Mouse (Mus musculus) adrenal gland, postnatal 10 days (tissue): Measurements from ENCODE around the gene H2-Ab1. TPM values are rescaled to one million over a fixed set of nuclear protein-coding genes. Genes with fewer than 3 reads are reported as not detected.

Experiments
- DNase-seq: peaks from one replicate; pipeline ENCODE4 v3.0.0; 2021; ENCODE audit warnings: mixed read lengths
- total RNA-seq, 2 experiments: library from RNA; stranded (reverse); gene quantifications; 2 replicates each; pipeline ENCODE4 v1.2.3; 2021

The H2-Ab1 gene
- total RNA-seq, 2 experiments from 2014 or later = 27.9 to 36.1 TPM

DNA sequence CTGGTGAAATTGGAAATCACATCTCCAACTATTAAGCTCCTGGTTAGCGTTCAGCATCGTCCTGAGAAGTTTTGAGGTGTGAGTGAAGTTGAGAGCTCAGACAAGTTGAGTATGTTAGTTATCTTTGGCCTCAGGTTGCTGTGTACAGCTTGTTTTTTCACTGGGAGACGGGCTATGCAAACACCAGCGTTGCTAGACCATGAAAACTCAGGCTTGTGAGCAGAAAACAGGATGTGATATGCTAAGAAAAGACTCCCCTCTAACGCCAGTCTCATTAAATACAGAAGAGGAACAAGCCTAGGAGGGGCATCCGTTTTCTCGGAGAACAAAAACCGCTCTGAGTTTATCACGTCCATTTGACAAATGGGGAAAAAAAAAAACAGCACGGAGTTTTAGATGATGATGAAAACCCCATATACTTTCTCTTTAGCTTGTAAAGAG, 17.9 kb upstream of the H2-Ab1 start:
- no peak for DNase-seq

DNA sequence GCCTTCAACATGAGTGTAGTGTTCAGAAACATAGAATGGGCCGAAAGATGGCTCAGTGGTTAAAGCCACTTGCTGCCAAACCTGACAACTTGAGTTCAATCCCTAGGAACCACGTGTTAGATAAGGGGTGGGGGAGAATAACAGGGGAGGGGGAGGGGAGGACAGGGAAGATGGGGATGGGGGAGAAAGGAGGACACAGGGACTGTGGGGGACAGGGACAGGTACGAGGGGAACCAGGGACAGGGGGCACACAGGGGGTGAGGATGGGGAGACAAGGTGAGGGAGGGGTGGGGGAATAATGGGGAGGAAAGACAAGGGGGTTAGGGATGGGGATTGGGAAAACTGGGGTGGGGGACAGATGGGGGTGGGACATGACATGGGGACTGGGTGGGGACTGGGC, 17.1 kb upstream of the H2-Ab1 start:
- no peak for DNase-seq

DNA sequence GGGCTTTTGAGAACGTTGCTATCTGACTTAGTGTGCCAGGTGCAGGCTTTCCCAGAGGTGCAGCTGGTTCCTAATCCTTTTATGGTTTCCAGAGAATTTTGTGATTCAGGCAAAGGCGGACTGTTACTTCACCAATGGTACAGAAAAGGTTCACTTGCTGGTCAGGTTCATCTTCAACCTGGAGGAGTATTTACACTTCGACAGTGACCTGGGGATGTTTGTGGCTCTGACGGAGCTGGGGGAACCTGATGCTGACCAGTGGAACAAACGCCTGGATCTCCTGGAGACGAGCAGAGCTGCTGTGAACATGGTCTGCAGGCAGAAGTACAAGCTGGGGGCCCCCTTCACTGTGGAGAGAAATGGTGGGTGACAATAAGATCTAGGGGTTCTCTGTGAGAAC, 16.6 kb upstream of the H2-Ab1 start:
- DNase-seq = no peak

DNA sequence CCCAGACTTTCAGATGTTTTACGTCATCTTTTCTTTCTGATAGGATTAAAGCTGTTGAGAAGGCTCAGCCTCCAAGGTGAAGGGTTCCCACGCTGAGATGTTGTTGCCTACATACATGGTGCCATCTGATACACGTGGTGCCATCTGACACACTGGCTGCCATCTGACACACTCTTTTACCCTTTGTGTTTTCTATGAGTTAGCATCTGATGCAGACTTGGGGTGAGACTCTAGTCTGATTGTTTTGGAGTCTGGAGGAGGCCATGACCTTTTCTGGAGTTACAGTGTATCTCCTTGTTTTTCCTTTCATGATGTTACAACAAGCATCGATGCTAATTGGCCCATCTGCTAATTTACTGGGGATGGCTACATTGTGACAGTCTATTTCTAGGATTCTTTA, 12.8 kb upstream of the H2-Ab1 start:
- no peak for DNase-seq

DNA sequence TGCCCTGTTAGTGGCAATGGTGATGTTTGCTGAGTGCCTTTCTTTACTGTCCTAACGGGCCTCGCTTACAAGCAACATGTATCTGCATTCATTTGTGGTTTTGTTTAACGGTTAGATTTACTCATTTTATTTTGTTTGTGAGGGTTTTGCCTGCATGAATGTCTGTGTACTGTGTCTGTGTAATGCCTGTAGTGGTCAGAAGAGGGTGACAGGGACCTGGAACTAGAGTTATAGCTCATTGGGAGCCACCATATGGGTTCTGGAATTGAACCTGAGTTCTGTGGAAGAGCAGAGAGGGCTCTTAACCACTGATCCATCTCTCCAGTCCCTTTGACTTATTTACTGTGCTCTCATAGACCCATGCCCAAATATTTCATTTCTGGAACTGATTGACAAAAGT, 10.4 kb upstream of the H2-Ab1 start:
- DNase-seq = no peak

DNA sequence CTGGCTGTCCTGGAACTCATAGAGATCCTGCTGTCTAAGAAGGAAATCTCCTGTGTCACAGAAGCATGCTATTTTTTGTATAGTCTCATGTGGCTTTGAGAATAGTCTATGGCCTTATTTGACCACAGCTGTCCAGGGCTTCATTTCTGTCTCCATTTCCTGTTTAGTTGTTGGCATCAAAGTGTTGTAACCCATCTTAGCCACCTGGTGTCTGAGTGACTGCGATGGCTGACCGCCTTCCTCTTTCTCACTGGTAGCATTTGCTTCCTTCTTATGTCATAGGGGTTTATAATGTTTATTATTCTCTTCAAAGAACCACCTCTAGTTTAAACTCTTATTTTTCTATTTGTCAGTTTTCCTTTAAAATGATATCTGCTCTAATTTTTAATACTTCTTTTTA, 8.7 kb upstream of the H2-Ab1 start:
- DNase-seq = no peak

DNA sequence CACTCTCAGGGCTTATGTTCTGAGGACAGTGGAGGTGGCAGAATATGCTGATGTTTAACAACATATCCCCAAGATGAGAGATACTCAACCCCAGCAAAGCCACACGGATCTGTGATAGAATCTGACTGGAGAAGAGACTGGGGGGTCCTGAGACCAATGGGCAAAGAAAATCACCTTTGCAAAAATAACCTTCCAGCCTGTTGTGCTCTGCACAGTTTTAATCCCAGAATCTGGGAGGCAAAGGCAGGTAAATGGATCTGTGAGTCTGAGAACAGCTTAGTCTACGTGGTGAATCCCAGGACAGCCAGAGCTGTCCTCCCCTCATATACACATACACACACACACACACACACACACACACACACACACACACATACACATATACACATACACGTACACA, 8.1 kb upstream of the H2-Ab1 start:
- DNase-seq = no peak

DNA sequence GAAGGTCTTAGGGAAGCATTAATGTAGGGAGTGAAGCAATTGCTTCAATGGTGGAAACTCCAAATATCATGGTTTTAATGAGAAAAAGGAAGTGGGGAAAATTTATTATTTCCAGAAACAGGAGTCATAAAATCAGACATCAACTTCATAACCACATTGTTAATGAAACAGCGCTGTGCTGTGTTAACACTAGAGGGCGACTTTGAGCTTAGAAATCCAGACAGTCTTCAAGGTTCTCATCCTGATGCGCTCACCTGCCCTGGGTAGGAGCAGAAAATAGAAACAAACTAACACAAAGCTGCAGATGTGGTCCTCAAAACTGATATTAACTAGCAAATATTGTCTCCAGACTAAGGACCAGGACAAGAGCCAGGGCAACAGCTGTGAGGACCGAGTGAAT, 7.6 kb upstream of the H2-Ab1 start:
- peak; percentile 45 for DNase-seq

DNA sequence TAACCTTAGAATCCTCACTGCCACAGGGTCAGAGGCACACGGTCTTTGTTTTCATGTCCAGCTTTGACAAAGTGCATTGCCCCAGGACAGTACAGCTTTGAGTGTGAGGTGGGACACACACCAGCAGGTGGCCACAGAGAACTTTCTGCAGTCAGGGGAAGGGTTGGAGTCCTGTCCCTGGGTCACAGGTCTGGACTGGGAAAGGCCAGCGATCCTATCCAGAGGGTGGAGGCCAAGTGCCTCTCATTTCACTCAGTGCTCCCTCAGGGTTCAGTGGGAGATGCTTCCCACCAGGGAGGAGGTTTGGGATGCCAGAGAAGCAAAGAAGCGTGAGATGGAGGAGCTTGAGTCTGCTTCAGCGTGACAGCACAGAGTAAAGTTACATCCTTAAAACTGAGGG, 5.8 kb upstream of the H2-Ab1 start:
- DNase-seq = no peak

DNA sequence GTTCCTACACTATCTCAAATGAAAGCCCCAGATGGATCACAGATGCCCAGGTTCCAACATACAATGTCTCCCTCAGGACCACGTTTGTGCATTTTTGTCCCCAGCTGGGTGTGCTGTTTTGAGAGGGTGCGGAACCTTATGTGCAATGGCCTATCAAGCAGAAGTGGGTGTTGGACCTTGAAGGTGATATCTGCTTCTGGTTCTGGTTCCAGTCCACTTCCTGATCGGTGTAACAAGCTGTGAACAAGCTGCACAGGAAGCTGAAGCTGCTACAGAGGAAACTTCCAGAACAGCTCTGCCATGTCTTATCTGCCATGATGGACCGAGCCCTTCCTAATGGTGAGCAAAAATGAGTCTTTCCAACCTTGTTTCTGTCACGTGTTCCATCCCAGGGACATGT, 988 bp upstream of the H2-Ab1 start:
- DNase-seq = no peak

DNA sequence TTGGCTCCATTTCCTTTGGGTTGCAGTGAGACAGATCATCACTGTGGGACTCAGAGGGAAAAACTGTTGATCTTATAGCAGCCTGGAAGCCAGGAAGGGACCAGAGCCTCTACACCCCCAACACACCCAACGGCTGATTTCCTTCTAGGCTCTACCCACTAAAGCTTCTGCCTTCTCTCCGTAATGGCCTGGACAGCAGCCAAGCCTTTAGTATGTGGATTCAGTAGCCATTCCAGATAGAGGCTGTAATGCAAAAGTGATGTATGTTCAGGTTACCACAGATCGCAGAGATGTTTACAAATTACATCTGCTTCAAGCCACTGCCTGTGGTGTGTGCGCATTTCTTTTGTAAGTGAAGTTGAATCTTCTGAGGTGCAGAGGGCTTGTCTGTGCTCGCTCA, 3.1 kb downstream of the H2-Ab1 start:
- DNase-seq = no peak

DNA sequence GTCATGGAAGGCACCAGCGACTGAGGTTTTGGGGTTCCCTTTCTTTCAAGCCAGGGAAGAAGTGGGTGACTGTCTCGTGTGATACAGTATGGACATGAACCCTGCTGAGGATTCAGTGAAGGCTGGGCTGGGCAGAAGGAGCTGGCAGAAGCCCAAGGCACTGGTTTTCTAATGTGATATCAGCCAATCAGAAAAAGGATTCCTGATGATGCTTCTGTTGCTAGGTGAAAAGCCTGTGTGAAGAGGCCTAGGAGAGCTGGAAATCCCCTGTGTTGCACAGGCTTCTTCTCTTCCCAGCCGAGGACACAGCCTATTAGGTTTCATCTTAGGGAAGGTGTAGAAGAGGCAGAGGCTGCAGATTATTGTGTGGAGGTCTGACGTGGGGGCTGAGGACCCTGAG, 4.0 kb downstream of the H2-Ab1 start:
- peak; percentile 72 for DNase-seq

DNA sequence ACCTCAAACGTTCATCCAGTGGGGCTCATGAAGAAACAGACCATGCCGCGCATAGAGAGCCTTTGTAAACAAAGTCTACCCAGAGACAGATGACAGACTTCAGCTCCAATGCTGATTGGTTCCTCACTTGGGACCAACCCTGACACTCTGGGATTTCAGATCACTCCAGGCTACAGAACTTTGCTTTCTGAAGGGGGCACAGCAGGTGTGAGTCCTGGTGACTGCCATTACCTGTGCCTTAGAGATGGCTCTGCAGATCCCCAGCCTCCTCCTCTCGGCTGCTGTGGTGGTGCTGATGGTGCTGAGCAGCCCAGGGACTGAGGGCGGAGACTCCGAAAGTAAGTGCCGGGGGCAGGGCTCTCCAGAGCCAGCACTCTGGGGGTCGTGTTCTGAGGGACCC, 5.6 kb downstream of the H2-Ab1 start:
- DNase-seq = peak; percentile 79

DNA sequence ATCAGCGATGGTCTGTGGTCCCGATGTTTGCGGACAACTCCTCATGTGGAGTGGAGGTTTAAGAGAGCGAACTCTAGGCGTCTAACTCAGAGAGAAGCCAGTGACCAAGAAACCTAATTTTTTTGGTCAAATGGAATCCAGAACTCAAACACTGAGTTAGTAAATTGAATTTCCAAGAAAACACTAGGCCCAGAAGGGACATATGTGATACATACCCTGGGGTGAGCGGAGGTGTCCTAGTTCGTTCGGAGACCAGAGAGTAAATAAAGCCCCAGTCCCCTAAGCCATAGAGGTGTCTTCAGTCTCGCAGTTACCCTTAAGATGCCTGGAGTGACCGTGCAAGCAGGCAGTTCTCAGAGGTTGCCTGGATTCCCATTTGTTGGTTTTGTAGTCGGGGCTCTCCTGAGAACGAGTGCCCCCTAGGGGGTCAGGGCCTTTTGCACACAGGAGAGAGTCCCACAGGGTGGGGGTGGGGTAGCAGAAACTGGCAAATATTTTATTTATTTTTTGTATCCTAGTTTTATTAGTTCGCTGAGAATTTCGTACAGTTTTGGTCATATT, 6.4 kb downstream of the H2-Ab1 start:
- DNase-seq = no peak

DNA sequence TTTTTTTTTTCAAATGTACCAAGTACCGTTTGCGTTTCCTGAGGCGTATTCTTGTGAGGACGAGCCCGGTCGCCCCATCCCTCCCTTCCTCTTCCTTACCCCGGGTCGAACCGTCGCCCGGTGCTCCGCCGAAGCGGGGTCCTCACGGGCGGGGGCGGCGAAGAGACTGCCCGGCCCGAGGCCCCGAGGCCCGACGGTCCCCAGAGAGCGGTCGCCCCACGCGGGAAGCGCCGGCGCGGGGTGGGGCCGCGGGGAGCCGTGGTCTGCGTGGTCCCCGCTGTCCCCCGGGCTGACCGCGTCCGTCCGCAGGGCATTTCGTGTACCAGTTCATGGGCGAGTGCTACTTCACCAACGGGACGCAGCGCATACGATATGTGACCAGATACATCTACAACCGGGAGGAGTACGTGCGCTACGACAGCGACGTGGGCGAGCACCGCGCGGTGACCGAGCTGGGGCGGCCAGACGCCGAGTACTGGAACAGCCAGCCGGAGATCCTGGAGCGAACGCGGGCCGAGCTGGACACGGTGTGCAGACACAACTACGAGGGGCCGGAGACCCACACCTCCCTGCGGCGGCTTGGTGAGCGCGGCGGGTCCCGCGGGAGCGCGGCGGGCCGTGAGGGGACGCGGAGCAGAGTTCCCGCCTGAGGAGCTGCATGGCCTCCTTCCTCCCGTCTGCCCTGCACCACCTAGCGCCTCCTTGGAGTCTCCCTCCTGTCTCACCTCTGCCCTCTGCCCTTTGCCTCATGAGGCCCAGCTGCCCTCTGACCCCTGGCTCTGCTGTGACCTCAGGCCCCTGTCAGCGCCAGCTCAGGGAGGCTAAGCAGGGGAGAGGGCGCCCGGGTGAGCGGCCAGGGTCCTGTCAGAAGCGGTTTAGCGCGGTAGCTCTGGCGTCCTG, 7.2 kb downstream of the H2-Ab1 start:
- DNase-seq = peak; percentile 23

DNA sequence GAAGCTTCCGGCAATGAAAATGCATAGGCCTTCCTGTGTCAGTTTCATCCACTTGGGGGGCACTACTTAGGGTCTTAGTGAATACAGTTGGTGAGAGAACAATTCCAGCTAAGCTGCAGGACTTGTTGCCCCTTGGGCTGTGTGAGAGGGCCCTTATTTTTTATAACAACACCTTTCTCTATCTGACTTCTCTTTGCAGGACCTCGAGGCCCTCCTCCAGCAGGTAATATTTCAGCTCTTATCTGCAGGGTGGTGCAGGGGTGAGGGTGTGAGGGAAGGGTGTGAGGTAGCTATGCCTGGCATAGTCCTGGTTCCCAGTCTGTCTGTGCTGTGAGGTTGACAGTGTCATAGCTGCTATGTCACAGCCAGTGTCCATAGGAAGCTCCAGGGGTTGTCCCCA, 10.8 kb downstream of the H2-Ab1 start:
- no peak for DNase-seq

DNA sequence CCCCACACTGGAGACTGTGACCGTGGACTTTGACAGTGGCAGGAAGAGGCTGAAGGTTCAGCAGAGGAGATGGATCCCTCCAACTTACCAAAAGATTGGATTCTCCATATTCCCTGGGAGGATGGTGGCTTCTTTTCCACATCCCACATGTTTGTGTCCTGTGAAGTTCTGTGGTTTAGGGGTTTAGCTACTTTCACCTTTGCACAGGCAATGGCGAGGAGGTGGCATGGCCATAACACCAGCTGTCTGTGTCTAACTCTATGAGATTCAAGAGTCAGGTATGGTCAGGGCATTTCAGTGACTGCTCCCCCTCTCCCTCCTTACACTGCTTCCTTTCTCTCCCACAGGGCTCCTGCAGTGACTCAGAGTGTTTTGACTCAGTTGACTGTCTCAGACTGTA, 11.3 kb downstream of the H2-Ab1 start:
- no peak for DNase-seq

DNA sequence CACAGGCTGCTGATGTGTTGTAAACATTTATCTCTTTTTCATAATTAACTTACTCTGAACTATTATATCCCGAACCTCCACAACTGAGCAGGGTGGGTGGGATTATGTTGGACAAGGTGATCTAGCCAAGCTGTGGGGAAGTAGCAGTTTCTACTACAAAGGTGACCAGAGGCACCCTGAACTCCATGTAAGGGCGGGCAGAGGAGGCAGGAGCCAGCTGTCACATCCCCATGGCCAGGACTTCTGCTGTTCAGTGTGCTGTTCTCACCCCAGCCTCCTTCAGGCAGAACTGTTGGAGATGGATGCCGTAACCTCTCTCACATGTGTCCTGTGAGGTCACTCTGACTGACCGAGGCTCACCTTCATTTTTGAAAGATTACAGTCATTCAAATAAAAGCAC, 12.3 kb downstream of the H2-Ab1 start:
- no peak for DNase-seq

DNA sequence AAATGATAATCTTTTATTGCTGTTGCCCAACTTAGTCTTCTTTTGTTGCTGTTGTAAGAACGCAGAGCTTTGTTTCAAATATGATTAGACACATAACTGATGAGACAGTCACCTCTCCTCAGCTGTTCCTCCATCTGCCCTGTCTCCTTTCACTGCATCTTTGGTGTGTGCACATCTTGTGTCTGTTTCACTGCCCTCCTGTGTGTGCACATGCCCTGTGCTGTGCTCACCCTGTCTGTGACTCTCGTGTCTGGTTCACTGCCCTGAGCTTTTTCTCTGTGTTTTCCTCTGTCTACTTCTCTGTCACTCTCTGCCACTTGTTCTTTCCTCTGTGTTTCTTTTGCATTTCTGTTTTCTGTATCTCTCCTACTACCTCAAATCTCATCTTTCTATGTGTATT, 12.7 kb downstream of the H2-Ab1 start:
- DNase-seq = no peak

DNA sequence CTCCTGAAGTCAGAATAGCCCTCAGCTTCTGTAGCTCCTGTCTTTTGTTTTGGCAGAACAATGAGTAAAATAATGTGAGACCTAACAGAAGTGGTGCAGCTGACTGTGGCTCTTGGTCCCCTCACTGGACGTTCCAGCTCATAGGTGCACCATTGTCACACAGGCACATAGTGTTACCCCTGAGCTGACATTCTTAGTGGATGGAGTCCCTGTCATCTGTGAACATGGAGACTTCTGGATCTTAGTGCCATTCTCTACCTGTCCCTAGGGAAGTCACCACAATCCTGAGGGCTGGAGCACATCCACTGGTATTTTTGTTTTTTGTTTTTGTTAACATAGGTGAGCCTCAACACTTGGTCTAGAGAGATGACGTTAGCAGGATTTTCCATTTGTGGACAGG, 13.5 kb downstream of the H2-Ab1 start:
- DNase-seq = no peak

DNA sequence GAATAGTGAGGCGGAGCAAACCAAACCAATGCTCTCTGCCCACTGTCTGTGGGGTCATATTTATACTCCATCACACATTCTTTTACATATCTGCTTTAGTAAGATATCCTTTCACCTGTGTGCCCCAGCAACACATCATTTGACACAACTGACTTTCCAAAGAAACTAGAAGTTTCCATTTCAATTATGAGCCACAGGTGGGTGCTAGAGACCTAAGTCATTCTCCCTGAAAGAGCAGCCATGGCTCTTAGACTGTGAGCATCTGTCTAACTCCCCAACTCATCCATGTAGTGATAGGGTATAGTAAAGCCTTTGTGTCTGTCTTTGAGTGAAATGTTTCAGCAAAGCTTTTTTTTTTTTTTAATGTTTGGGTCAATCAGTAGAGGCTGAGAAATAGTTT, 14.6 kb downstream of the H2-Ab1 start:
- no peak for DNase-seq

DNA sequence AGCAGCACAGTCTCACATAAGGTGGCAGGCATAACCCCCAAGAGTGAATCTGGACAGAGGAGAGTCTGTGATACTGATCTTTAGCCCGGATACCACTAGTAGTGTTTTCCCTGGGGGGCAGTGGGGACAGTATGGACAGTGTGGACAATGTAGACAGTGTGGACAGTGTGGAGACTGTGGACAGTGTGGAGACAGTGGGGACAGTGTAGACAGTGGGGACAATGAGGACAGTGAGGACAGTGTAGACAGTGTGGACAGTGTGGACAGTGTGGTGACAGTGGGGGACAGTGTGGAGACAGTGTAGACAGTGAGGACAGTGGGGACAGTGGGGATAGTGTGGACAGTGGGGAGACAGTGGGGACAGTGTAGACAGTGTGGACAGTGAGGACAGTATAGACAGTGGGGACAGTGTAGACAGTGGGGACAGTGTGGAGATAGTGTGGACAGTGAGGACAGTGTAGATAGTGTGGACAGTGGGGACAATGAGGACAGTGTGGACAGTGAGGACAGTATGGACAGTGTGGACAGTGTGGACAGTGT, 23.1 kb downstream of the H2-Ab1 start:
- DNase-seq = no peak

DNA sequence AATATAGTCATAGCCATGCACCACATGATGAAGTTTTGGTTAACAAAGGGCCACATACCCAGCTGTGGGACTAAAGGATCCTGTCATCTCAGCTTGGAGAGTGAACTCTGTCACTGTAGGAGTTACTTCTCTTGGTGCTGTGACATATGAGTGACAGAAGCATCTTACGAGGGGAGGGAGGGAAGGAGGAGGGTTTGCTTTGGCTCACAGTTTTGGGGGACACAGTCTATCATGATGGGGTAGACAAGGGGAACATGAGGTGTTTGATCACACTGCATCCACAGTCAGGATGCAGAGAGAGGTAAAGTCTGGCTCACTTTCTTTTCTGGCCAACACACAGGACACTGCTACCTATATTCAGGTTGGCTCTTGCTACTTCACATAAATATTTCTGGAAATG, 24.3 kb downstream of the H2-Ab1 start:
- no peak for DNase-seq

DNA sequence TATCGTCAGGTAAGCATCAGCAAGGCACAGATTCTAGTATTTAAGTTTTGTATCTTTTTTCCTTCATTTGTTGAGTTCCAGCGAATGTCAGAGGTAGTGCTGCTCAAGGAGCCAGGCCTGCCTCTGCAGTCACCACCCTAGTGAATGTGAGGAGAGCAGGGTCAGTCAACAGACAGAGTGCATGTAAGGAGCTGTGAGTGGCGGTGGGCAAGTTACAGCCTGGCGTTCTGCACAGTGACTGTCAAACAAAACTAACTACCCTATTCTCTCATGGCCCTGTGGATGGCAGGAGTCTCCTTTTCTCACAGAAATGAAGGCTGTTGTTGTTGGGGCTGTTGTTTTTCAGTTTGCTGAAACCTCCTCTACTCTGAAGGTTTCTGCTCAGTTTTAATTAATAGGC, 27.9 kb downstream of the H2-Ab1 start:
- no peak for DNase-seq
